Mouse (Mus musculus) forebrain, embryonic 11.5 days (tissue): Measurements from ENCODE around the gene Cep57l1. TPM values are rescaled to one million over a fixed set of nuclear protein-coding genes. Genes with fewer than 3 reads are reported as not detected.

Experiments used
- ATAC-seq: fragments of 200-750 bp; cut with Nextera tagmentation; replicated peaks from 2 replicates; pipeline ENCODE4 v1.8.0; 2017; ENCODE audit warnings: moderate TSS enrichment; ENCODE audit not compliant: low FRiP score
- DNase-seq: peaks from one replicate; pipeline ENCODE4 v3.0.0-alpha.2; 2017; ENCODE audit warnings: low spot score
- H3K27ac ChIP-seq: fragments of 300-500 bp; sonication (generic); 2 replicates; pipeline ENCODE4 v1.5.1; 2014; ENCODE audit warnings: low read depth, low read length
- H3K27me3 ChIP-seq: fragments of 300-500 bp; sonication (generic); 2 replicates; pipeline ENCODE4 v1.6.1; 2014; ENCODE audit warnings: mild to moderate bottlenecking, low read length, mixed read lengths; ENCODE audit not compliant: control insufficient read depth, insufficient read depth
- H3K36me3 ChIP-seq: fragments of 300-500 bp; sonication (generic); 2 replicates; pipeline ENCODE4 v1.6.1; 2014; ENCODE audit warnings: mild to moderate bottlenecking, low read length, moderate library complexity, mixed read lengths; ENCODE audit not compliant: control insufficient read depth, insufficient read depth
- H3K4me1 ChIP-seq: fragments of 300-500 bp; sonication (generic); replicated peaks from 2 replicates; pipeline ENCODE4 v1.6.1; 2014; ENCODE audit warnings: low read length, mixed read lengths; ENCODE audit not compliant: control insufficient read depth, insufficient read depth
- H3K4me2 ChIP-seq: fragments of 300-500 bp; sonication (generic); 2 replicates; pipeline ENCODE4 v1.6.1; 2014; ENCODE audit warnings: low read depth, mild to moderate bottlenecking, low read length, moderate library complexity, mixed read lengths; ENCODE audit not compliant: severe bottlenecking
- H3K4me3 ChIP-seq: fragments of 300-500 bp; sonication (generic); 2 replicates; pipeline ENCODE4 v1.5.1; 2014; ENCODE audit warnings: low read depth, low read length
- H3K9ac ChIP-seq: fragments of 300-500 bp; sonication (generic); 2 replicates; pipeline ENCODE4 v1.6.1; 2014; ENCODE audit warnings: low read length
- H3K9me3 ChIP-seq: fragments of 300-500 bp; sonication (generic); 2 replicates; pipeline ENCODE4 v1.6.1; 2016; ENCODE audit warnings: low read length, mixed read lengths; ENCODE audit not compliant: control insufficient read depth
- WGBS: fragments of 180-500 bp; shearing (Covaris S2); extraction: QIAGEN DNeasy Blood & Tissue Kit; methylation state at CpG from one replicate; pipeline ENCODE4 v1.1.7; 2014; 5-methylcytosine and 5-hydroxymethylcytosine counted together
- polyA plus RNA-seq: library from polyadenylated mRNA; unstranded; fragments of >200 nt; fragmentation: Nextera tagmentation; extraction: Ambion mirVana; gene quantifications from 2 replicates; pipeline ENCODE4 v1.2.1, GENCODE M21; 2014

The Cep57l1 gene
- polyA plus RNA-seq, 1 experiment from 2014 or later = 25.8 TPM

DNA sequence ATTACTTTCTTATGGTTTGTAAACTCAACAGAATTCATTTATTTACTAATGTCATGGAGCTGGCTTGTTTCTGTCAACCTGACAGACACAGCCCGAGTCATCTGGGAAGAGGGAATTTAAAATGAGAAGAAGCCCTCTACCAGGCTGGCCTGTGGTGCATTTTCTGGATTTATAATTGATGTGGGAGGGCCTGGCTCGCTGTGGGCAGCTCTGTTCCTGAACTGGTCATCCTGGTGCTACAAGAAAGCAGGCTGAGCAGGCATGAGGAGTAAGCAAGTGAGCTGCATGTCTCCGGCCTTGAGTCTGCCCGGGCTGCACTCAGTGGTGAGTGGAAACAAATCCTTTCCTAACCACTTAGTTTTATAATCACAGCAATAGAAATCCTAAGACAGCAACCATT lies 65.7 kb downstream of the Cep57l1 start:
- ATAC-seq = no peak
- WGBS = 88% methylated on average over 4 of the region's 4 CpGs
- H3K27me3 ChIP-seq = no peaks in the 10 kb centered on the region

DNA sequence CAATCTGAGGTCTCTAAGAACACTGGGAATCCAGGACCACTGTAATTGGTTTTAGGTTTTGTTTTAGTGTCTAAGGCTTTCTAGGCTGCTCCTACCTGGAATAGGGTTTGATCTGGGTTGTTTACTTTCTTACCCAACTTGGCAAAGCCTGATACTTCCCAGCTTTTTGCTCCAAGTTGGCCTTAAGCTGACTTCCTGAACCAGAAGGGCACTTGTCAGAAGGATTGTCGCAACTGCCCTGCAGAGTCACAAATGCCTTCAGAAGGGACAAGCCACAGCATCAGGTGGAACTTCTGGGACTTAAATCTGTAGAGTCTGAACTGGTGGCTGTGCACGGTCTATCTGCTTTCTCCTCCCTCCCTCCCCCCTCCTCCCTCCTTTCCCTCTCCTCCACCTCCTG lies 69.5 kb downstream of the Cep57l1 start:
- DNase-seq = no peak
- H3K27me3 ChIP-seq = no peaks in the 10 kb centered on the region
- H3K36me3 ChIP-seq = no peaks in the 10 kb centered on the region; the same call in 1 of the 2 replicates
- no peak overlapping the region for H3K4me3 ChIP-seq
- H3K4me1 ChIP-seq = no peaks in the 10 kb centered on the region
- no peak overlapping the region for H3K4me2 ChIP-seq
- no peak overlapping the region for H3K27ac ChIP-seq
- H3K9me3 ChIP-seq = no peaks in the 10 kb centered on the region
- no peak overlapping the region for H3K9ac ChIP-seq
- ATAC-seq = no peak
- WGBS = 85% methylated on average over 2 of the region's 2 CpGs

More for the DNA sequence above, 65.7 kb downstream of the Cep57l1 start:
- no peak overlapping the region for H3K4me2 ChIP-seq
- no peak overlapping the region for H3K4me3 ChIP-seq
- no peaks in the 10 kb centered on the region for H3K9me3 ChIP-seq
- H3K27ac ChIP-seq = no peak overlapping the region
- no peaks in the 10 kb centered on the region for H3K36me3 ChIP-seq
- DNase-seq = no peak
- H3K9ac ChIP-seq = no peak overlapping the region
- no peaks in the 10 kb centered on the region for H3K4me1 ChIP-seq

DNA sequence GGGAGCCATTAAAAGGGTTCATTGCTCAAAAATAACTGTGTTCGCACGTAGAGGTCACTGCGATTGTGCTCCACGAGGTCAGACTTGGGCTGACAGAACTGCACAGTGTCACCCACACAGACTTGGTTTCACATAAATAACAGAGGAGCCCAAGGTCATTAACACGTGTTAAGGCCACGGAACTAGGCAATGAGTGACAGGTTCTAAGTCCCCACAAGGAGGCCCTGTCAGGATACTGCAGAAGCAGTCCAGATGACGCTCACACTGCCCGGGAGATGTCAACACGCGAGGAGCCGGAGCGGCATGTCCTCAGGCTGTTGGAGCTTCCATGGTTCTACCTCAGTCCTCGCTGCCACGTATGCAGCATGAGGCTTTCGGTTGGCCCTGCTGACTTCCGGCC lies 72.4 kb downstream of the Cep57l1 start:
- Histone ChIP-seq H3K36me3 (no peaks in the 10 kb centered on the region; the same call in 1 of the 2 replicates), H3K4me3 (no peak overlapping the region), H3K9me3 (no peaks in the 10 kb centered on the region), H3K27ac (no peak overlapping the region), H3K27me3 (no peaks in the 10 kb centered on the region), H3K9ac (no peak overlapping the region), H3K4me1 (0 out of 2 replicates have a peak, but pooled peaks cover 2% of the 10 kb centered on the region), H3K4me2 (no peak overlapping the region)
- WGBS = 95% methylated on average over 16 of the region's 16 CpGs
- DNase-seq (no peak), ATAC-seq (no peak)

DNA sequence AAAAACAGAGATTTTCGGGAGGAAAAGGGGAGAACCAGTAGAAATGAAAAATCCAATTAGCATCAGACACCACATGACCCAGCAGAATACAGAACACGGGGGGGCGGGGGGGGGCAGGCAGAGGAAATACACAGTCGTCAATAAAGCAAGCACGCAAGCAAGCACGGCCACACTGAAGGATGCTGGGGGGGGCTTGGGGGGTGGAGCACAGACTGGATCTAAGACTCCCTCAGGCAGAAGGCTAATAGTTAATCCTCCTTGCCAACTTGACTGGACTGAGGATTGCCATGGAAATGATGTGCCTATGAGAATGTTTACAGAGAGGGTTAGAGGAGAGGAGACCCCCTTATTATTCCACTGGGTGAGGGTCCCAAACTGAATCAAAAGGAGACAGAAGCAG lies 74.3 kb downstream of the Cep57l1 start:
- 63% methylated on average over 6 of the region's 6 CpGs for WGBS
- Histone ChIP-seq H3K4me2 (no peak overlapping the region), H3K4me3 (no peak overlapping the region), H3K27ac (no peak overlapping the region), H3K9me3 (no peaks in the 10 kb centered on the region), H3K4me1 (0 out of 2 replicates have a peak, but pooled peaks cover 2% of the 10 kb centered on the region), H3K9ac (no peak overlapping the region), H3K36me3 (no peaks in the 10 kb centered on the region; the same call in 1 of the 2 replicates), H3K27me3 (no peaks in the 10 kb centered on the region)
- DNase-seq (no peak), ATAC-seq (no peak)

GRCm38 (mm10) chr10:41733214-41733613 lies 76.5 kb downstream of the Cep57l1 start:
- no peak overlapping the region for H3K4me3 ChIP-seq
- H3K4me1 ChIP-seq = 0 out of 2 replicates have a peak, but pooled peaks cover 2% of the 10 kb centered on the region
- 94% methylated on average over 3 of the region's 3 CpGs for WGBS
- no peaks in the 10 kb centered on the region for H3K9me3 ChIP-seq
- no peak overlapping the region for H3K4me2 ChIP-seq
- no peak for ATAC-seq
- no peak overlapping the region for H3K9ac ChIP-seq
- no peaks in the 10 kb centered on the region for H3K27me3 ChIP-seq
- H3K27ac ChIP-seq = no peak overlapping the region
- H3K36me3 ChIP-seq = no peaks in the 10 kb centered on the region; the same call in 1 of the 2 replicates
- DNase-seq = no peak

DNA sequence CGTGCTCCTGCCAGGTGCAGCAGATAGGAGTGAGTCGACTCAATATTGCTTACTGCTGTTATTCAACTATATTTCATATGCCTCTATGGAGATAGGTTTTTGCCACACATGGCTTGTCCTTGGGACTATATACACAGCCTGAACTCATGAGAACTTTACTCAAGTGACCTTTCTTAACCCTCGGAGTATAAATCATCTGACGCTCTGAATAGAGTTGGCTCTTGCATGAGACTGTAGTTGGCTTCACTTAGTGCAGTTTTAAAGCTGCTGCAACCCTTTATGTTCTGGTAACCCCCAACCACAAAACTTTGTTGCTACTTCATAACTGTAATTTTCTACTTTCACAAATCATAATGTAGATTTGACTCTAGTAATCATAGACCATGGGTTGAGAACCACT lies 77.7 kb downstream of the Cep57l1 start:
- DNase-seq (no peak), ATAC-seq (no peak)
- Histone ChIP-seq H3K4me1 (0 out of 2 replicates have a peak, but pooled peaks cover 2% of the 10 kb centered on the region), H3K27me3 (no peaks in the 10 kb centered on the region), H3K27ac (no peak overlapping the region), H3K9me3 (no peaks in the 10 kb centered on the region), H3K9ac (no peak overlapping the region), H3K4me3 (no peak overlapping the region), H3K4me2 (no peak overlapping the region), H3K36me3 (no peaks in the 10 kb centered on the region; the same call in 1 of the 2 replicates)
- 95% methylated on average over 4 of the region's 4 CpGs for WGBS

- Histone ChIP-seq H3K4me1 (0 out of 2 replicates have a peak, but pooled peaks cover 2% of the 10 kb centered on the region), H3K4me3 (no peak overlapping the region), H3K27me3 (no peaks in the 10 kb centered on the region), H3K27ac (no peak overlapping the region), H3K36me3 (no peaks in the 10 kb centered on the region; the same call in 1 of the 2 replicates), H3K4me2 (no peak overlapping the region), H3K9ac (no peak overlapping the region), H3K9me3 (no peaks in the 10 kb centered on the region)
- 93% methylated on average over 10 of the region's 10 CpGs for WGBS
- no peak for ATAC-seq
- no peak for DNase-seq
Observed at GRCm38 (mm10) chr10:41730746-41731145, 78.9 kb downstream of the Cep57l1 start.

DNA sequence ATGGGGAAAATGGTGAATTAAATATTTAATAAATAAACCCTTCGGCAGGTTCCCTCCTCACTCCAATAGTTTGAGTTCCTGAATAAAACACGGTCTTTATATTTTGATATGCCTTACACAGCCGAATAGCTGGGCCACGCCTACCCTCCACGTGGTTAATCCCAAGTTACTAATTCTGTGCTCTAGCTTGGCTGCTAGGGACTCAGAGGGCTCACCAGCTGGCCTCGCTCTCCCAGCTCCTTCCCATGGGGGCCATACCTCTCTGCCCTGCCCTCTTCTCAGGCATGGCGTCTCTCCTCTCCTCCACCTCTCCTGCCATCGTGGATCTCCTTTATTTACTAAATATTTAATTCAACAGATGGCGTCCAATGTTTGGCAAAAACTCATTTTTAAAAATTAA lies 83.5 kb downstream of the Cep57l1 start:
- 87% methylated on average over 9 of the region's 9 CpGs for WGBS
- H3K4me3 ChIP-seq = no peak overlapping the region
- ATAC-seq = no peak

DNA sequence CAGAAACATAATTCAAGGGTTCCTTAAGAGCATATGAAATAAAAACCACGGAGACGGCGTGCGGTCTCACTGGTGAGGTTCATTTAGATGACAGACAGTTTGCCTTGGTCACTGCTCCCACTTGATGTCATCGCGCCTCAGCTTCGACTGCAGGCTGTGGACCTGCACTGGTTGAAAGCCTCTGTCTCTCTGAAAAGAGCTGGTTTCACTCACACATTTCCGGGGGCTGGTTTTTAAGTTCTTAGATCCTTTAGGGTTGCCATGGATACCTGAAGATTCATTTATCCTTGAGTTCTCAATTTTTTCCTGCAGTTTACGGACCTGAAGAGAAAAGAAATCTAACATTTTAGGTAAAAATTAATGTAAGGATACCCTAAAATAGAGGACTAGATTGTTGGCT lies 90.1 kb downstream of the Cep57l1 start:
- H3K9me3 ChIP-seq = no peaks in the 10 kb centered on the region
- H3K4me1 ChIP-seq = peaks cover 6% of the 10 kb centered on the region; the same call in 1 of the 2 replicates
- H3K27me3 ChIP-seq = no peaks in the 10 kb centered on the region
- H3K36me3 ChIP-seq = no peaks in the 10 kb centered on the region
- H3K4me3 ChIP-seq = no peak overlapping the region
- no peak overlapping the region for H3K27ac ChIP-seq
- H3K9ac ChIP-seq = no peak overlapping the region
- DNase-seq (no peak), ATAC-seq (no peak)
- 83% methylated on average over 9 of the region's 9 CpGs for WGBS
- no peak overlapping the region for H3K4me2 ChIP-seq

More for the DNA sequence above, 83.5 kb downstream of the Cep57l1 start:
- Histone ChIP-seq H3K9ac (no peak overlapping the region), H3K27me3 (no peaks in the 10 kb centered on the region), H3K4me2 (no peak overlapping the region), H3K4me1 (no peaks in the 10 kb centered on the region), H3K9me3 (no peaks in the 10 kb centered on the region), H3K27ac (no peak overlapping the region), H3K36me3 (no peaks in the 10 kb centered on the region; the same call in 1 of the 2 replicates)
- no peak for DNase-seq
